Mouse (Mus musculus): Measurements from ENCODE around the gene Trp73. TPM values are rescaled to one million over a fixed set of nuclear protein-coding genes. Genes with fewer than 3 reads are reported as not detected.

Gene Trp73
- polyA plus RNA-seq, 1 experiment from 2014 or later = 5.2 TPM

GRCm38 (mm10) chr4:154006264-154006663, 133.7 kb downstream of the Trp73 start:
- no peak overlapping the region for H3K4me2 ChIP-seq
- ATAC-seq = no peak
- 90% methylated on average over 6 of the region's 6 CpGs for WGBS
- no peak overlapping the region for H3K4me3 ChIP-seq
- H3K9me3 ChIP-seq (replicated peaks) = no peaks in the 10 kb centered on the region
- H3K27me3 ChIP-seq = no peaks in the 10 kb centered on the region
- peaks cover 5% of the 10 kb centered on the region; the same call in 1 of the 2 replicates for H3K4me1 ChIP-seq
- no peak overlapping the region for H3K27ac ChIP-seq
- no peak overlapping the region for H3K9ac ChIP-seq
- H3K36me3 ChIP-seq (ENCODE audit: poor library complexity, severe bottlenecking) = peaks cover 57% of the 10 kb centered on the region

Other genes with a start within 250 kb of the Trp73 start
- 82.9 and 86.8 TPM in 2 replicates for gene A430005L14Rik, start 183.0 kb downstream of the Trp73 start, polyA plus RNA-seq (2015; fragmentation: Nextera tagmentation; extraction: Ambion mirVana)
- gene Dffb, start 165.1 kb downstream of the Trp73 start, polyA plus RNA-seq (2015; fragmentation: Nextera tagmentation; extraction: Ambion mirVana) = 12.4 and 12.7 TPM in 2 replicates
- gene Cep104, start 165.0 kb downstream of the Trp73 start, polyA plus RNA-seq (2015; fragmentation: Nextera tagmentation; extraction: Ambion mirVana) = 19.9 and 20.4 TPM in 2 replicates
- gene Lrrc47, start 128.5 kb downstream of the Trp73 start, polyA plus RNA-seq (2015; fragmentation: Nextera tagmentation; extraction: Ambion mirVana) = 20.3 and 20.9 TPM in 2 replicates
- gene Smim1, start 114.0 kb downstream of the Trp73 start, polyA plus RNA-seq (2015; fragmentation: Nextera tagmentation; extraction: Ambion mirVana) = 2.2 TPM in 2 replicates
- gene Ccdc27, start 97.5 kb downstream of the Trp73 start, polyA plus RNA-seq (2015; fragmentation: Nextera tagmentation; extraction: Ambion mirVana) = not detected in 2 replicates
- gene Wrap73, start 2.2 kb upstream of the Trp73 start, polyA plus RNA-seq (2015; fragmentation: Nextera tagmentation; extraction: Ambion mirVana) = 59.2 and 61.4 TPM in 2 replicates
- gene Tprgl, start 20.5 kb upstream of the Trp73 start, polyA plus RNA-seq (2015; fragmentation: Nextera tagmentation; extraction: Ambion mirVana) = 130 and 134 TPM in 2 replicates
- 5.8 and 8.1 TPM in 2 replicates for gene Megf6, start 30.5 kb upstream of the Trp73 start, polyA plus RNA-seq (2015; fragmentation: Nextera tagmentation; extraction: Ambion mirVana)
- 0.22 and 0.45 TPM in 2 replicates for gene Arhgef16, start 161.5 kb upstream of the Trp73 start, polyA plus RNA-seq (2015; fragmentation: Nextera tagmentation; extraction: Ambion mirVana)
- gene B230104I21Rik, start 195.9 kb upstream of the Trp73 start, polyA plus RNA-seq (2015; fragmentation: Nextera tagmentation; extraction: Ambion mirVana) = 0.21 TPM in 1 of 2 replicates, not detected in the other